Comparison of ENCODE assay signal across 18 mouse cellular contexts in genomic region chr5:35965036-35965435, GRCm38 (mm10).
DNase-seq lines count a peak whose midpoint lies in the region; ATAC-seq and TF ChIP-seq lines count a peak whose summit lies in the region.
"Had no signal": no experiment of that assay in that cellular context is flagged by ENCODE, and none has a peak within 500 bp of the region (broad histone marks: within the 10 kb centered on the region; RNA-seq: fewer than 3 reads in every experiment).

No protein-coding gene starts in this region.

- no peak overlapping the region for H3K4me2 ChIP-seq in intestine, postnatal 0 days (replicated peaks; ENCODE audit: low read depth)
- no peak overlapping the region for H3K4me2 ChIP-seq in intestine, embryonic 15.5 days (replicated peaks)
- H3K4me2 ChIP-seq: embryonic facial prominence, embryonic 12.5 days; forebrain, embryonic 13.5 days; forebrain, embryonic 15.5 days had no signal

- no peak for TF ChIP-seq CTCF in intestine, postnatal 0 days (IDR thresholded peaks at IDR 0.05; ENCODE audit: low read depth)

- peaks cover 38% of the 10 kb centered on the region; the same call in 1 of the 2 replicates for H3K36me3 ChIP-seq in intestine, postnatal 0 days (ENCODE audit: control insufficient read depth, insufficient read depth)
- H3K36me3 ChIP-seq in intestine, embryonic 15.5 days: peaks cover 12% of the 10 kb centered on the region

- no peaks in the 10 kb centered on the region for H3K4me1 ChIP-seq in intestine, postnatal 0 days (replicated peaks; ENCODE audit: control insufficient read depth, insufficient read depth, low read length)
- H3K4me1 ChIP-seq in intestine, embryonic 15.5 days (replicated peaks): no peaks in the 10 kb centered on the region
- H3K4me1 ChIP-seq: embryonic facial prominence, embryonic 12.5 days; forebrain, embryonic 15.5 days had no signal

- no peak for ATAC-seq in intestine, postnatal 0 days
- ATAC-seq in intestine, embryonic 15.5 days: no peak
- no peak for ATAC-seq in activated CD4-positive, CD25-positive, alpha-beta regulatory T cell, adult 4 months
- ATAC-seq: forebrain, embryonic 13.5 days; forebrain, embryonic 15.5 days; forebrain, postnatal 0 days had no signal

- H3K27me3 ChIP-seq in intestine, postnatal 0 days (replicated peaks; ENCODE audit: control insufficient read depth, insufficient read depth, low read length): no peaks in the 10 kb centered on the region
- H3K27me3 ChIP-seq in intestine, embryonic 15.5 days (replicated peaks): no peaks in the 10 kb centered on the region
- H3K27me3 ChIP-seq: embryonic facial prominence, embryonic 12.5 days; forebrain, embryonic 13.5 days; forebrain, embryonic 15.5 days had no signal

- H3K4me3 ChIP-seq in intestine, postnatal 0 days (ENCODE audit: low read depth, low read length): no peak overlapping the region
- no peak overlapping the region for H3K4me3 ChIP-seq in intestine, embryonic 15.5 days (replicated peaks)
- H3K4me3 ChIP-seq: embryonic facial prominence, embryonic 10.5 days; embryonic facial prominence, embryonic 12.5 days; forebrain, embryonic 13.5 days; forebrain, embryonic 15.5 days had no signal

- DNase-seq in embryo, embryonic 10.5 days (ENCODE audit: low spot score): peak; percentile 58
- DNase-seq in embryo, embryonic 11 days: peak; percentile 16
- DNase-seq in adrenal gland, postnatal 25 days: no peak
- DNase-seq: adrenal gland, adult 8-10 months; adrenal gland, postnatal 36 days; cerebellum, adult 11-12 months; cerebellum, adult 2 months; cerebellum, adult 9-10 months; cerebellum, postnatal 10 days; cerebellum, postnatal 25 days; forebrain, postnatal 0 days had no signal

- 66% methylated on average over 5 of the region's 5 CpGs for WGBS in intestine, postnatal 0 days
- 68% methylated on average over 5 of the region's 5 CpGs for WGBS in intestine, embryonic 15.5 days

- H3K9ac ChIP-seq in intestine, postnatal 0 days (ENCODE audit: low read depth, low read length): no peak overlapping the region
- H3K9ac ChIP-seq in intestine, embryonic 15.5 days: no peak overlapping the region
- H3K9ac ChIP-seq: embryonic facial prominence, embryonic 12.5 days; forebrain, embryonic 13.5 days; forebrain, embryonic 15.5 days; forebrain, postnatal 0 days had no signal

- H3K9me3 ChIP-seq in intestine, postnatal 0 days (ENCODE audit: control insufficient read depth): no peaks in the 10 kb centered on the region
- H3K9me3 ChIP-seq in intestine, embryonic 15.5 days: no peaks in the 10 kb centered on the region
- H3K9me3 ChIP-seq: embryonic facial prominence, embryonic 12.5 days; forebrain, embryonic 15.5 days had no signal

- H3K27ac ChIP-seq in intestine, postnatal 0 days (ENCODE audit: low read depth, low read length): peak overlapping the region; percentile 7; the same call in 1 of the 2 replicates
- no peak overlapping the region for H3K27ac ChIP-seq in intestine, embryonic 15.5 days
- H3K27ac ChIP-seq: embryonic facial prominence, embryonic 10.5 days; embryonic facial prominence, embryonic 12.5 days; forebrain, embryonic 13.5 days; forebrain, embryonic 15.5 days had no signal
